Mouse (Mus musculus) G1E (cell line): Measurements from ENCODE around the gene Scml4.

ENCODE experiments used
- CTCF ChIP-seq: IDR thresholded peaks from 2 replicates; pipeline ENCODE4 v1.5.1; 2012; ENCODE audit warnings: low read depth, low read length, inconsistent platforms, mixed read lengths
- GATA1 ChIP-seq: IDR thresholded peaks from 2 replicates; pipeline ENCODE4 v1.6.1; 2012; ENCODE audit warnings: borderline replicate concordance, low read length, inconsistent platforms, mixed read lengths
- GATA2 ChIP-seq: IDR thresholded peaks from 2 replicates; pipeline ENCODE4 v1.6.1; 2012; ENCODE audit warnings: low read depth, low read length, inconsistent platforms, borderline replicate concordance
- POLR2AphosphoS5 ChIP-seq: IDR thresholded peaks from 2 replicates; pipeline ENCODE4 v1.6.1; 2012; ENCODE audit warnings: low read depth, low read length, inconsistent platforms; ENCODE audit not compliant: insufficient replicate concordance
- TAL1 ChIP-seq: conservative IDR thresholded peaks from 2 replicates; pipeline ENCODE4 v1.6.1; 2012; ENCODE audit warnings: low read depth, low read length, inconsistent platforms, mixed read lengths

- TF ChIP-seq CTCF: no peak
- no peak for TF ChIP-seq GATA1
- TF ChIP-seq TAL1: no peak
- TF ChIP-seq GATA2: no peak
- TF ChIP-seq POLR2AphosphoS5: no peak
Measured at GRCm38 (mm10) chr10:42938361-42938760, 78.2 kb downstream of the Scml4 start.
